Mouse (Mus musculus): ENCODE data around the gene Fam78a. TPM values are rescaled to one million over a fixed set of nuclear protein-coding genes. Genes with fewer than 3 reads are reported as not detected.

Gene Fam78a
- total RNA-seq (2021) = 1 to 10 TPM; 4.5 to 5.3 TPM

- no peak for DNase-seq
Measured at GRCm38 (mm10) chr2:32084111-32084871, at the start of gene Fam78a. Gene Fam78a, minus strand, starts transcription at chr2:32084857.

- peak; percentile 80 to 84 for DNase-seq
Measured at GRCm38 (mm10) chr2:32134039-32134438, 49.4 kb upstream of the Fam78a start.

- DNase-seq = no peak
Measured at GRCm38 (mm10) chr2:32132567-32132992, 47.9 kb upstream of the Fam78a start.

DNA sequence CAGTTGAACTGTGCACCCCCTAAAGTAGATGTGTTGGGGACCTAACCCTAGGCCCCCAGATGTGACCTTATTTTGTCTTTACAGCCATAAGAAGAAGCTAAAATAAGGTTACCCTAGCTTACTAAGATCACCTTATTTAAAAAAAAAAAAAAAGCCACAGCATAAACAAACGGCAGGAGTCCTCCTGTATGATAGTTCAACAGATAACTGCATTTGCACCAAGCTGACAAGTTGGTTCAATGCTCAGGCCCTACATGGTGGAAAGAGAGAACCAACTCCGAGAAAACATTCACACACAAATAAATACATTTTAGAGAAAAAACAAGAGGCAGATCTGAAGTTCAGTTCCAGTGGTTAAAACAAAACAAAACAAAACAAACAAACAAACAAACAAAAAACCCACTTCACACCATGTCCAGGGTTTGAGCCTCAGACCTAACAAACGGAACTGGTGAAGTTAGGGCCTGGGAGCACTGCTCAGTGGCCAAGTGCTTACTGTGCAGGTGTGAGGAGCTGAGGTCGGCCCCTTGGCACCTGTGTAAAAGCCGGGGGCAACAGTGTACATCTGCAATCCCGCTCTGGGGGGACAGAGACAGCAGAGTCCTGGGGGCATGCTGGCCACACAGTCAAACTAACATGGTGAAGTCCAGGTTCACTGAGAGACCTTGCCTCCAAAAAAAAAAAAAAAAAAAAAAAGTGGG lies 47.4 kb upstream of the Fam78a start:
- no peak for DNase-seq

GRCm38 (mm10) chr2:32131205-32131834 lies 46.7 kb upstream of the Fam78a start:
- no peak for DNase-seq

GRCm38 (mm10) chr2:32130435-32130834 lies 45.8 kb upstream of the Fam78a start:
- peak; percentile 42 to 50 for DNase-seq

DNA sequence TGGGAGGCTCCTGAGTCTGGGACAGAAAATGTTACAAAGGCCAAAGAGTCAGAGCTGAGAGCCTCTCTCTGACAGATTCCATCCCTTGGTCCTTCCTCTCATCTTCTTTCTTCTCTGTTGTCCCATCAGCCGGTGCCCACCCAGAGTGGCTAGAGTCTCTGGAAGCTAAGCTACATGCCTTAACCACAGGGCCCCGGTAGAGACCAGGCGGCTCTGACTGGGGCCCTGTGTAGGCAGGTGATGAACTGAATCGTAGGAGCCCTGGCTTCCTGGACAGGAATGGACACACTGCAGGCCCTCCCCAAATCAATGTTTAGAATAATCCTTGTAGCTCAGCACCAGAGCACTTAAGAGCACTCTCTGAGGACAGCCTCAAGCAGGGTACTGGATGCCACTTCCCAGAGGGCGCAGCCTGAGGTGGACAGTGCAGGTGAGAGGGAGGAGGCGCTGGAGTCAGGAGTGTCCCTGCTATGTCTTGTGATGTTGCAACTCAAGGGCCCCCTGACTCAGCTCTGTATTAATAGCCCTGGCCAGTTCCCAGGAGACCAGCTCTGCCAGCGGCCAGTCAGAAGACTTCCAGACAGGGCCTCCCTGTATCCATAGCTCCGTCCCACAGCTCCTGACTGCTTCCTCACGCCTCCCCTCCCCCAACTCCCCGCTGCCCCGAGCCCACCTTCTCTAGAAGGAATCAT lies 44.9 kb upstream of the Fam78a start:
- DNase-seq = no peak

DNA sequence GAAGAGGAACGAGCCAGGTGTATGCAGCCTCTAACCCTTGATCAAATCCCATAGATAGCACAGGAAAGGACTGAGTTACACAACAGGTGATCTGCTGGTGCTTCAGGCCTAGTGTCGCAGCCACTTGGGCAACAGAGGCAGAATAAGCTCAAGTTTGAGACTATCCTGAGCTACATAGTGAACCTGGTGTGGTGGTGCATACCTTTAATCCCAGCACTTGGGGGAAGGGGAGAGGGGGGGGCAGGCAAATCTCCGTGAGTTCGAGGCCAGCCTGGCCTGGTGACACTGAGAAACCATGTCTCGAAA lies 43.8 kb upstream of the Fam78a start:
- DNase-seq = no peak

DNA sequence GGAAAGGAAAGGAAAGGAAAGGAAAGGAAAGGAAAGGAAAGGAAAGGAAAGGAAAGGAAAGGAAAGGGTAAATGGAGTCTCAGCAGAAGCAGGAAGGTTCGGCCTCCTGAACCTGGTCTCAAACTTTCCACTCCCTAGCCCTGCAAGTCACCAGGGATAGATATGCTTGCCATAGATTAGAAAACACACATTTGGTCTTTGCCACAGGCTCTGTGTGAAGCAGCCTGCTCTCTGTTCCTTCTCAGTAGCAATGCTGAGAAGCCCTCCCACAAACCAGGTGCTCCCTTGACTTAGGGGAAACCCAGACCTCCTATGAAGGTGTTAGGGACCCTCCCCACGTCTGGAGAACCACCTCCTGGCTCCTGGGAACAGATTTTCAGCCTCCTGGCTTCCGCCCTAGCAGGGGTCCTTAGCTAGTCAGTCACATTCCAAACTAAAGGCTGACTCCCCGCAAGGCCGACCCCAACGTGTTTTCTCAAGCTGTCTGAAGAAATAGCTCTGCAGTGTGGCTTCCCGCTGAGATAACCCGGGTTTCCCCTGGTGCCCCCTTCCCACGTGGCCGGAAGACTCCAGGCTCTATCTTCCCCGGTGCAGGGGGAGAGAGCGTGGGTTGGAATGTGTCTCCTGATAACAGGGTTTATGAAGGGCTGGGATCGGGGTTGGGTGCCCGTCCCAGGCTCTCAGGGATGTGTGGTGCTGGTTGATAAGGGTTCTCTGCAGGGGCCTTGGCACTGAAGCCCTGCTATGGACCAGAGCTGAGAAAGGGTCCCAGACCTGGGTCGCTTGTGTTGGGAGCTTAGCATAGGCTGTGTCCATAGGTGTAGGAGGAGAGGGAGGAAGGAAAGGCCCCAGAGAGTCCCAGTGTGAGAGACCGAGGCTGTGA lies 43.2 kb upstream of the Fam78a start:
- DNase-seq = no peak

GRCm38 (mm10) chr2:32121785-32122184 lies 37.1 kb upstream of the Fam78a start:
- DNase-seq = no peak

- no peak for DNase-seq
Measured at GRCm38 (mm10) chr2:32121150-32121549, 36.5 kb upstream of the Fam78a start.

DNA sequence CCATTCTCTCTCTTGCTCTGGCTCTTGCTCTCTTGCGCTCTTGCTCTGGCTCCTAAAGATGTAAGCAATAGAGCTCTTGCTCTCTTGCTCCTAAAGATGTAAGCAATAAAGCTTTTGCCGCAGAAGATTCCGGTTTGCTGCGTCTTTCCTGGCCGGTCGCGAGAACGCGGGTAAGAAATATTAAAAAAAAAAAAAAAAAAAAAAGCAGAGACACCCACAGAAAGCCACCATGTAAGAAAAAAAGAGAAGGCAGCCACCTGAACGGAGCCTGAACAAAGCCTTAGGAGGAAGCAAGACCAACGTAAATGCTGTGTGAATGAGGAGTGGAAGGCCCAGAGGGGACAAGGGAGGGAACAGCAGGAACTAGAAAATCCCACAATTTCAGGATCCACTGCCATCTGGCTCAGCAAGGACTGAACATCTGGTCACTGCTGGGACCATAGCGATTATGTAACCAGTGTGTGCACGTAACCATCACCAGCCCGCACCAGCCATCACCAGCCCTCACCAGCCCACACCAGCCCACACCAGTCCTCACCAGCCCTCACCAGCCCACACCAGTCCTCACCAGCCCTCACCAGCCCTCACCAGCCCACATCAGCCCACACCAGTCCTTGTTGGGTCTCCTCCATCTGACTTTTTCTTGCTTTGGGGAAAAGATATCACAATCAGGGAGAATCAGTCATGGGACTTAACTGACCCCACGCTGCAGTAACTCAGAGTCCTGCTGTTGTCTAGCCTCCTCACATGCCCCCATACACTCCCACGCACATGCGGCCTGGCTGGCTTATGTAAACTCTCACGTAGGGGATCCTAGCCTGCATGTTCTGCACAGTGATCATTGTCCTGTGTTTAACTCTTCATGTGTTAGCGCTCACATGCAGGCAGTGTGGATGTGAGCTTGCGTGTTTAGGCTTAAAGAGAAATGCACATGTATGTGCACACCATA lies 35.4 kb upstream of the Fam78a start:
- DNase-seq = no peak

DNA sequence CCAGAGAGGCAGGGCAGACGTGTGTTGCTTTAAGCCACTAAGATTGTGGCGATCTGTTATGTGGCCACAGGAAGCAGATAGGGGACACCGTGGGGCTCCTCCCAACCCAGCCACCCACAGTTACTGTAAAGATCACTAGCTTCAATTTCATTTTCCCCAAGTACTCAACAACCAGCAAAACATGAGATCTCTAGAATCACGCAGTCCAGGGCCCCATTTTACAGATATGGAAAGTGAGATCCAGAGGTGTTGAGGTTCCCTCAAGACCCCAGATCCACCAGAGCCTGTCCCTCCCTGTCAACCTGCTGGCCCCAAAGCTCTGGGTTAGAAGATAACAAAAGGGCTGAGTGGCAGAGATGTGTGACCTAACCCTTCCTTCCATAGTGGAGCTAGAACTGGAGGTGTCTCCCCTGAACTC lies 31.2 kb upstream of the Fam78a start:
- DNase-seq = no peak

GRCm38 (mm10) chr2:32112548-32112947 lies 27.9 kb upstream of the Fam78a start:
- no peak for DNase-seq

- DNase-seq = no peak
Measured at GRCm38 (mm10) chr2:32111268-32111667, 26.6 kb upstream of the Fam78a start.

DNA sequence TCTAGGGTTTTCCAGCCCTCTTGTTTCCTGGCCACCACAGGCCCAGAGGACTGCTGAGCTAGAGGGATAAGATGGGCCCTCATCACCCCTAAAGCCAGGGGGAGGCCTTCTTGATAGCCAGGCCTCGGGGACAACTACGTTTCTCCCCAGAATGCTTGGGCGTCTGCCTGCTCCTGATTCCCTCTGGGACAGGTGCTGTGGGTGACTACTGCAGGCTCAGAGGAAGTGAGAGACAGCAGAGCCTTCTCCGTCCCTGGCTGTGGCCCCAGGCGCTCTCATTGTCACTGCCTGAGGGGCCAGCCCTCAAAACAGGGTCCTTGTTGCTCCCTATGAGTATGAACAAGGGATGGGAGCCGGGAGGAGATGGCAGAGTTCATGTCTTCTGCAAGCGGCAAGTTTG lies 21.3 kb upstream of the Fam78a start:
- no peak for DNase-seq

DNA sequence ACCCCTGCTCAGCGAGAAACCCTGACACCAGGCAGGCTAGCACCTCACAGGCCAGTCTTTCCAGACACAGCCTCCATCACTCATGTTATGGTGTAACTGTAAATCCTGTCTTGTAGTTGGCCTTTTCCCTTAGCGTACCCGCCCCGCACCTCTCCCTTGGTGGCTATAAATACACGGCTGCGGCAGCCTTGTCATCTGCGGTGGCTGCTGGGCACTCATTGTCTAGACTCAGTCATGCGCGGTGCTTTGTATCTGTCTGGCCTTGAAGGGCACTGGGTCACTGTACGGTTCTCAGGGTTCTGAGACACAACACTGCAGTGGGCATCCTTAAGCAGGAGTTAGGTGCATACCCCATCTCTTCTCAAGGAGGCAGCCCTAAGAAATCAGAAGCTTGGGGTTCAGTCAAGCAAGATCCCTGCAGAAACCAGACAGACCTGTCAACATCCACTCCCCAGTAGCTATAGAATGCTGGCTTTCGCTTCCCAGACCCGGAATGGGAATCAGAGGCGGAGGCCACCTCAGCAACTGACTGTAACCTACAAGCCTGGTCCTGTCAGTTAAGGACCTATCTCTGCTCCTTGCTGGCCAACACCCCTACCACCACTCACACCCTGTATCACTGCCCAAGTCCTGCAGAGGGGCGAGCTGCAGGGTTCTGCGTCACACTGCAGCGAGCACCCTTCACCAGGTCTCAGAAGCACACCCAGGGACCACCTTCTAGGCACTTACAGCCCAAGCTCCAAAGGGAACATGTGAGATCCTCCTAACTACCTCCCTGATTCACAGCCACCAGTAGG lies 20.7 kb upstream of the Fam78a start:
- no peak for DNase-seq

DNA sequence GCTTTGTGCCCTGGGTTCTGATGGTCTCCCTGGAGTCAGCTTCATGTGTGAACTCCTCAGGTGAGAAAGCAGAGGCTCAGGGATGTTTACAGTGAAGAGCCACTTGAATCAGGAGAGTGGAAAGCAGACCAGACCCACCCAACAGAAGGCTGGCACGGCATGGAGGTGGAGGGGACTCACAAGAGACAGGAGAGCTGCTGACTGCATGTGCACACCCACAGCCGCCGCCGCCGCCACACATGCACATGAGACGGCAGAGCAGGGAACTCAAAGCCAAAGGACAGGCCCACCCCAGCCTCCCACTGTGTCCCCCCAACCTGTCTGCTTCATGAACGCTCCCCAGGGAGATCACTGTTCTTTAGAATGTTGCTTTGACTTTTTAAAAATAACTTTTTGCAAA lies 19.5 kb upstream of the Fam78a start:
- DNase-seq = peak in 1 of 2 experiments; percentile 48

GRCm38 (mm10) chr2:32103557-32103956 lies 18.9 kb upstream of the Fam78a start:
- no peak for DNase-seq

- no peak for DNase-seq
Measured at GRCm38 (mm10) chr2:32102944-32103343, 18.3 kb upstream of the Fam78a start.
